Mouse (Mus musculus) kidney, embryonic 16.5 days (tissue): Measurements from ENCODE around the gene Cdk5r2. TPM values are rescaled to one million over a fixed set of nuclear protein-coding genes. Genes with fewer than 3 reads are reported as not detected.

Experiments
- ATAC-seq: fragments of 200-750 bp; cut with Nextera tagmentation; 2 replicates; pipeline ENCODE4 v1.8.0; 2017; ENCODE audit warnings: moderate TSS enrichment; ENCODE audit not compliant: low FRiP score, low TSS enrichment
- H3K27ac ChIP-seq: fragments of 300-500 bp; sonication (generic); 2 replicates; pipeline ENCODE4 v1.5.1; 2014; ENCODE audit warnings: low read length
- H3K27me3 ChIP-seq: fragments of 300-500 bp; sonication (generic); 2 replicates; pipeline ENCODE4 v1.6.1; 2014; ENCODE audit warnings: low read length, control low read depth, mixed read lengths; ENCODE audit not compliant: insufficient read depth
- H3K36me3 ChIP-seq: fragments of 300-500 bp; sonication (generic); 2 replicates; pipeline ENCODE4 v1.6.1; 2014; ENCODE audit warnings: low read length, control low read depth, mixed read lengths; ENCODE audit not compliant: insufficient read depth
- H3K4me1 ChIP-seq: fragments of 300-500 bp; sonication (generic); 2 replicates; pipeline ENCODE4 v1.6.1; 2014; ENCODE audit warnings: low read length, control low read depth, mixed read lengths; ENCODE audit not compliant: insufficient read depth
- H3K4me2 ChIP-seq: fragments of 300-500 bp; sonication (generic); replicated peaks from 2 replicates; pipeline ENCODE4 v1.6.1; 2014; ENCODE audit warnings: low read depth, low read length
- H3K4me3 ChIP-seq: fragments of 300-500 bp; sonication (generic); 2 replicates; pipeline ENCODE4 v1.5.1; 2014; ENCODE audit warnings: mild to moderate bottlenecking, low read length
- H3K9ac ChIP-seq: fragments of 300-500 bp; sonication (generic); replicated peaks from 2 replicates; pipeline ENCODE4 v1.6.1; 2014; ENCODE audit warnings: low read length
- H3K9me3 ChIP-seq: fragments of 300-500 bp; sonication (generic); 2 replicates; pipeline ENCODE4 v1.6.1; 2016; ENCODE audit warnings: low read length, control low read depth
- WGBS: fragments of 180-500 bp; shearing (Covaris S2); extraction: QIAGEN DNeasy Blood & Tissue Kit; methylation state at CpG from one replicate; pipeline ENCODE4 v1.1.7; 2014; 5-methylcytosine and 5-hydroxymethylcytosine counted together
- polyA plus RNA-seq: library from polyadenylated mRNA; unstranded; fragments of >200 nt; fragmentation: Nextera tagmentation; extraction: Ambion mirVana; gene quantifications from 2 replicates; pipeline ENCODE4 v1.2.1, GENCODE M21; 2015

Cdk5r2 gene
- polyA plus RNA-seq, 1 experiment from 2014 or later: not detected

DNA sequence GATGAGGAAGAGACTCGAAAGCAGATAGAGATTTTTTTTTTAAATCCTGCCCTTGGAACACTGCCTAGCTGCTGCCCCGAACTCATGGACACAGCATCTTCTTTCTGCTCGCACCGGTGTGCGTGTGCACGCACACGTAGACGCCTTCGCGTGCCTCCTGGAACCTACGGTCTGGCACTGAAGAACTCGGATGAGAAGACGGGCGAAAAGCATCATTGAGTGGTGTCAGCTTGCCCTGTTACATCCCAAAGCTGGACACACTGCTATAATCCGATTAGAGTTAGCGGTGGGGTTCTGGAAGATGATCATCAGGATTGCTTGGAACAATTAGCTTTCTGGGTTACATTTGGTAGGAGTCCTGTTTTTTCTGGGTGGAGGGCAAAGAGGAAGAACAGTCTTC is 4.1 kb downstream of the Cdk5r2 start:
- Histone ChIP-seq H3K9me3 (no peaks in the 10 kb centered on the region), H3K4me1 (peaks cover 24% of the 10 kb centered on the region), H3K4me2 (peak overlapping the region; percentile 51), H3K36me3 (no peaks in the 10 kb centered on the region), H3K27ac (no peak overlapping the region), H3K4me3 (peak overlapping the region; percentile 39; the same call in 1 of the 2 replicates), H3K9ac (no peak overlapping the region), H3K27me3 (peaks cover 67% of the 10 kb centered on the region)
- WGBS: 7% methylated on average over 16 of the region's 16 CpGs
- no peak for ATAC-seq

DNA sequence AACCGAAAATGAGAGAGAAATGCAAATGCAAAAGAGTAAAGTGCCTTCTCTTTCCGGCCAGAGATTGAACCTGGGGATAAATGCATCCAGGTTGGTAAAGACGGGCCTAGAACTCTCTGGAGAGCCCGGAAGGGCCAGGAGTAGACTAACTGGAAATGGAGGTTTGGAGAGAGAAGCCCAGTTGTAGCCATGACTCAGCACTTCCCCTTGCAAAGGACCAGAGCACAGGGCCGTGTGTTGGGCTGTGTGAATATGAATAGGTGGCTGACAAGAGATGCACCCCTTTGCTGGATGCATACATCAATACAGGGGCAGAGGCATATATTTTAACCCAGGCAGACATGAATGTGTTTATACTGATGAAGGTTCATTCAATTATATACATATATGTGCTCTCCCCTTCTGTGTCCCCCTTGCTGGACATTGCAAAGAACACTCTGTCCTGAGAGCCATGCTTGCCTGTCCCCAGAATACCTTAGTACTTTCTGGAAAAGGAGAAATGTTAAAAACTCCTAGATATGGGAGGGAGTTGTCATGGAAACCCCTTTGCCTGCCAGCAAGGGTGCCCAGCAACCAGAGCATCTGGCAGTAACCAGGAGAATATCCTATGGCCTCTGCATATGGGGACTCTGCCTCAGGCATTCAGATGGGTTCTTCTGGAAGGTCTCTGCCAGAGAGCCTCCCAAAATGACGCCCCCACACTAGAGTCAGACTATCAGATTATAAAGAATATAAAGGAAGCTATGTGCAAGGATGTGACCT is 4.7 kb downstream of the Cdk5r2 start:
- no peak overlapping the region for H3K27ac ChIP-seq
- no peaks in the 10 kb centered on the region for H3K36me3 ChIP-seq
- WGBS: 36% methylated on average over 6 of the region's 6 CpGs
- ATAC-seq: no peak
- no peak overlapping the region for H3K9ac ChIP-seq
- H3K27me3 ChIP-seq: peaks cover 61% of the 10 kb centered on the region
- no peak overlapping the region for H3K4me2 ChIP-seq
- no peaks in the 10 kb centered on the region for H3K9me3 ChIP-seq
- no peak overlapping the region for H3K4me3 ChIP-seq
- H3K4me1 ChIP-seq: peaks cover 22% of the 10 kb centered on the region

DNA sequence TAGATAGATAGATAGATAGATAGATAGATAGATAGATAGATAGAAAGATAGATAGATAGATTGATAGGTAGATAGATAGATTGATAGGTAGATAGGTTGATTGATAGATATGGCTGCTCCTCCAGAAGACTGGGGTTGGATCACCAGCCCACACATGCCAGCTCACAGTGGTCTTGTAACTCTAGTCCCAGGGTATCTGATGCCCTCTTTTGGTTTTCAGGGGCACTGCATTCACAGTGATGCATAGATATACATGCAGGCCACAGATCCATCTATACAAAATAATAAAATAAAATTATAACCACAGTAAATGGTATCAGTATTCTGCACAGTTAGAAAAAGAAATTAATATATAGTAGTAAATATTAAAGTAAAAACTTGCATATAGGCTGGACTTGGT is 7.0 kb downstream of the Cdk5r2 start:
- no peak overlapping the region for H3K27ac ChIP-seq

DNA sequence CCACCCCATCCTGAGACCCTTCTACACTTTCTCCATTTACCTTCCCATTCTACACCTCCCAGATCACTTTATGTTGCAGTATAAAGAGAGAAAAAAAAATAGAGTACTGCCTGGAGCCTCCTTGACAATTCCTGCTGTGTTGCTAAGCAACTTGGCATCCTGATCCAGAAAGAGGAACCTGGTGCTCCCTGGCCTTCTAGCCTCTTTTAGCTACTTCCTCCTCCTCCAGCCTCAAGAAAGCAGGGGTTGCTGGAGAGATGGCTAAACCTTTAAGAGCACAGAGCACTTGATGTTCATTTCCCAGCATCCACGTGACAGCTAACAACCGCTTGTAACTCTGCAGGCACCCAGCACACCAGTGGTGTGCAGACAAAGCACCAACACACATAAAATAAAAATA is 17.5 kb downstream of the Cdk5r2 start:
- no peaks in the 10 kb centered on the region for H3K36me3 ChIP-seq
- no peaks in the 10 kb centered on the region for H3K4me1 ChIP-seq
- no peak overlapping the region for H3K4me3 ChIP-seq
- H3K9ac ChIP-seq: no peak overlapping the region
- no peak overlapping the region for H3K27ac ChIP-seq
- H3K27me3 ChIP-seq: peaks cover 12% of the 10 kb centered on the region
- no peaks in the 10 kb centered on the region for H3K9me3 ChIP-seq
- 65% methylated on average over 2 of the region's 2 CpGs for WGBS
- ATAC-seq: no peak
- H3K4me2 ChIP-seq: no peak overlapping the region

More for the DNA sequence above, 7.0 kb downstream of the Cdk5r2 start:
- Histone ChIP-seq H3K9me3 (no peaks in the 10 kb centered on the region), H3K4me1 (peaks cover 10% of the 10 kb centered on the region; the same call in 1 of the 2 replicates), H3K36me3 (no peaks in the 10 kb centered on the region), H3K27me3 (peaks cover 39% of the 10 kb centered on the region), H3K9ac (no peak overlapping the region), H3K4me3 (no peak overlapping the region), H3K4me2 (no peak overlapping the region)
- no peak for ATAC-seq

DNA sequence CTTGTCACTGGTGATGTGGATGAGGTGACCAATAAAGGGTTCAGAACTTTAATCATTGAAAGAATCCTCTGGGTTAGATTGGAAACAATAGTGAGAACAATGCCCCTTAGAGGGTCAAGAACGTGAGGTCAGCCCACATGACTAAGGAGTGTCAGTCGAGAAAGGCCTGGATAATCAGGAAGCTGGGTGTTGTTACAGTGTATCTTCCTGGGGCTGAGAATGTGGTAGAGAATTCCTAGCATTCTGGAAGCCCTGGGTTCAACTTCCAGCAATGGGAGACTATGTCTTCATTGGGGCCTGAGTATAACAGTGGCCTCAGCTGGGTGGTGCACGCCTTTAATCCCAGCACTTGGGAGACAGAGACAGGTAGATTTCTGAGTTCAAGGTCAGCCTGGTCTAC is 22.5 kb downstream of the Cdk5r2 start:
- H3K9me3 ChIP-seq: no peaks in the 10 kb centered on the region
- WGBS: 65% methylated on average over 3 of the region's 3 CpGs
- peaks cover 40% of the 10 kb centered on the region for H3K27me3 ChIP-seq
- no peak overlapping the region for H3K4me3 ChIP-seq
- peaks cover 4% of the 10 kb centered on the region for H3K4me1 ChIP-seq
- no peak overlapping the region for H3K27ac ChIP-seq
- H3K4me2 ChIP-seq: no peak overlapping the region
- ATAC-seq: no peak
- no peaks in the 10 kb centered on the region for H3K36me3 ChIP-seq
- H3K9ac ChIP-seq: no peak overlapping the region

DNA sequence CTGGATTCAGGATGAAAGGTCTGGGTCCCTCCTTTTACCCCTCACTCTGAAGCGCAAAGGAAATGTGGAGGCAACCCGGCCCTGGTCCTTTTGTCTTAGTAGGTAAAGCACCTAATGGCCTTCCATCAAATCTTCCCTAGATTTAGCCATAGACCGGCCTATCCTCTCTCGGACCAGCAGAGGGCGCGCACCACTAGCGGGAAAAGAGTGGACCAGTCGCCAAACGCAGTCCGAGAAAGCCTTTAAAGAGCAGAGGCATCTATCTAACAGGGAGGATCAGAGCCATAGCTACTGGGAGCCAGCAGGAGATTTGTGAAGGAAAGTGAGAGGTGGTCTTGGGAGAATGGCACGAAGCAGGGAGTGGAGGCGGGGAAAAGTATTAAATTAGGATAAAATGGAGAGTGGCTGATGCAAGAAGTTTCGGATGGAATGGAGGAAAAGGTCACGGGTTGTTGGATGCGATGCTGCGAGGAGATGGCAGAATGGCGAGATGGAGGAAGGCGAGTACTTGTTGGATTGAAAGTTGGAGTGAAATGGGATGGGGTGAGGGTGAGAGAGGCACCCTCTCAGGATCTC is 26.1 kb downstream of the Cdk5r2 start:
- 3% methylated on average over 18 of the region's 18 CpGs for WGBS

DNA sequence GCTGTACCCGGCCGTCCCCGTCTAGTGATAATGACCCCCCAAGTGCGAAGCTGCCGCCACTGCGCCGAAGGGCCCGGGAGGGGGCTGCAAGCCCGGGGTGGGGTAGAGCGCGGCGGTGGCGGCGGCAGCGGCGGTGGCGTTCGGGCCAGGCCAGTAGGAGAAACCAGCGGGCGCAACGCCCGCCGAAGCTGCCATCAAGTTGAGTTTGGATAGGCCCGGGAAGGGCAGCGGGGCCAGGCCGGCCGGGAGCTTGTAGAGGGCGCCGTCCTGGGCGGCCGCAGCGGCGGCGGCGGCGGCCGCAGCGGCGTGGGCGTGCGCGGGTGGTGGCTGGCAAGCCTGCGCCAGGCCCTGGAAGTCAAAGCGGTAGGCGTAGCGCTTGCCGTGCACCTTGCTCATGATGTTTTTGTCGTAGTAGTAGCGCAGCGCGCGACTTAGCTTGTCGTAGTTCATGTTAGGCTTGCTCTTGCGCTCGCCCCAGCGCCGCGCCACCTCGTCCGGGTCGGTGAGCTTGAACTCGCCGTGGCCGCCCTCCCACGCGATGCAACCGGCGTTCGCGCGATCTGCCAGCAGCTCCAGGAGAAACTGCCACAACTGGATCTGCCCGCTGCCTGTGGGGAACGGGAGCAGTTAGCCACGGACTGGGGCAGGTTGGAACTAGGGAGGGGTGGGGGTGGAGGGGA is 27.5 kb downstream of the Cdk5r2 start:
- no peak for ATAC-seq
- Histone ChIP-seq H3K27me3 (peaks cover 87% of the 10 kb centered on the region), H3K4me2 (peak overlapping the region; percentile 54), H3K9me3 (no peaks in the 10 kb centered on the region), H3K4me1 (peaks cover 26% of the 10 kb centered on the region), H3K4me3 (peak overlapping the region; percentile 38), H3K36me3 (no peaks in the 10 kb centered on the region), H3K9ac (no peak overlapping the region), H3K27ac (no peak overlapping the region)
- WGBS: under 1% methylated on average over 69 of the region's 74 CpGs

More for the DNA sequence above, 26.1 kb downstream of the Cdk5r2 start:
- Histone ChIP-seq H3K27ac (no peak overlapping the region), H3K9me3 (no peaks in the 10 kb centered on the region), H3K27me3 (peaks cover 74% of the 10 kb centered on the region), H3K9ac (no peak overlapping the region), H3K4me1 (peaks cover 25% of the 10 kb centered on the region), H3K36me3 (no peaks in the 10 kb centered on the region), H3K4me2 (no peak overlapping the region), H3K4me3 (0 out of 2 replicates have a peak overlapping the region, but pooled peaks have one; percentile 18)
- ATAC-seq: no peak

DNA sequence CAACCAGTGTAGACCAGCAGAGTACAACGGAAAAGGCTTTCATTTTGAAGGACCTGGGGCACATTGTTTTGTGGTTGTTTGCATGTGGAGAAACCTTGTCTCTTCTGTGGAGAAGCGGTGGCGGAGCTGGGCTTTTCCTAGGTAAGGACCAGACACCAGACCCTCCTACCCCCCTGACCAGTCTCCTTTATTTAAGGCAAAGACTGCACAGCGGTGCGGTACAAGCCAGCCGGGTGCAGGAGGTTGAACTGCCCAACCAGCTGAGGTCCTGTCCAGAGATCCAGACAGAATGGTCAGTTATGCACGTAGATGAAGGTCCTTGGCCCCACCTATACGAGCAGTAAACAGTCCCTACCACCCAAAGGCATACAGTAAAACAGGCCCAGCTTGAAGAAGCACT is 28.1 kb downstream of the Cdk5r2 start:
- H3K4me2 ChIP-seq: peak overlapping the region; percentile 54

DNA sequence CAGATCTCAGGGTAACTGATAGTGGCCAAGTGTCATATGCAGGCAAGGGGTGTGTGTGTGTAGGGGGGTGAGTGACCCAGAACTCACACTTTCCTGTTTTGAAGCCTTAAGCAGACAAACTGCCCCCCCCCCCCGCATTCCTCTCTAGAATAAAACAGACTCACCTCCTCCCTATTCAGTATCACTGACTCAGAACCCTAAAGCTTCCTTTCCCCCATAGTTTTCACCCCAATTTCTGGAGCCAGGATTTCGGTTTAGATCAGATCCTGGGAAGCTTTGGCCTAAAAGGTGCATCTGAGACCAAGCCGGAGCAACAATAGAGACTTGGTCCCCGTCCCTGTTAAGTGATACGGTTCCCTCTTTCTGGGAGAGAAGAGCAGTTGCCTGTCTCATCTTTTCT is 28.7 kb downstream of the Cdk5r2 start:
- H3K36me3 ChIP-seq: no peaks in the 10 kb centered on the region
- WGBS: 7% methylated on average over 5 of the region's 5 CpGs
- H3K4me1 ChIP-seq: peaks cover 26% of the 10 kb centered on the region
- ATAC-seq: no peak
- no peak overlapping the region for H3K4me3 ChIP-seq
- H3K9me3 ChIP-seq: no peaks in the 10 kb centered on the region
- H3K27ac ChIP-seq: no peak overlapping the region
- no peak overlapping the region for H3K9ac ChIP-seq
- no peak overlapping the region for H3K4me2 ChIP-seq
- H3K27me3 ChIP-seq: peaks cover 93% of the 10 kb centered on the region

More for the DNA sequence above, 28.1 kb downstream of the Cdk5r2 start:
- no peaks in the 10 kb centered on the region for H3K9me3 ChIP-seq
- H3K4me3 ChIP-seq: peak overlapping the region; percentile 38; the same call in 1 of the 2 replicates
- peaks cover 26% of the 10 kb centered on the region for H3K4me1 ChIP-seq
- ATAC-seq: no peak
- H3K36me3 ChIP-seq: no peaks in the 10 kb centered on the region
- WGBS: 8% methylated on average over 8 of the region's 8 CpGs
- no peak overlapping the region for H3K9ac ChIP-seq
- no peak overlapping the region for H3K27ac ChIP-seq
- H3K27me3 ChIP-seq: peaks cover 92% of the 10 kb centered on the region
